Mouse (Mus musculus): ENCODE results near the gene Tmem183a. TPM values are rescaled to one million over a fixed set of nuclear protein-coding genes. Genes with fewer than 3 reads are reported as not detected.
A peak's percentile ranks its signal among the peaks of the same experiment; 100 is the strongest.

The Tmem183a gene
- total and polyA plus RNA-seq, 2 experiments from 2014 or later = 123 to 184 TPM

DNA sequence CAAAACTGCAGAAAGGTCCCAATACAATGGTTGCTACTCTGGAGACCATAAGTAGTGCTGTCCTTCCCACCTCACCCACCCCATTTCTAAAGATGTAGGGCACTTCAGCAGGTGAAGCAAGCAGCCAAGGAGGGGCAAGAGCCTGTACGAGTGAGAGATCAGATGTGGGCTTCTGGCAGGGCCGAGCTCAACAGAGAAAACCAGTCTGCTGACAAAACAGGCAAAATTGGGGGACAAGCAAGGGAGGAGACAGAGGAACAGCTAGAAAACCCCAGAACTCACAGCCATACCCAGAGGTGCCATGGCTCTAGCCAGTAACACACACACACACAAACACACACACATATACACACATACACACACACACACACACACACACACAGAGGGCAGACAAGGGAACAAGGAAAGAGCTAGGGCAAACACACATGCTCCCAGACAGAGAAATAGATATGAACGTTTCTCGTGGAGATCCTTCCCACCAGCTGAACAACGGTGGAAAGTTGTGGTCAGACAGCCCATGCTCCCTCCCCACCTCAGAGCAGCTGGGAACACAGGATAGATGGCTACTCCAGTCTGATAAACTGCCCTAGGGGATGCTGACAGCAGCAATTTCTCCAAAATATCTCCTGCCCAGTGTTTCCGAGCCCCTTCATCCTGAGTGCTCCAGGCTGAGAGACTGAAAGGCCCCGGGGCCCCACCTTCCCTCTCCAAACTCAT lies 27.5 kb downstream of the Tmem183a start:
- no peaks in the 10 kb centered on the region for H3K4me1 ChIP-seq (ENCODE audit: insufficient read depth)
- DNase-seq (no peak), ATAC-seq (no peak)
- no peak for TF ChIP-seq CTCF (IDR thresholded peaks at IDR 0.05; ENCODE audit: low read depth)
- no peaks in the 10 kb centered on the region for H3K36me3 ChIP-seq (ENCODE audit: insufficient read depth)
- H3K27me3 ChIP-seq (ENCODE audit: insufficient read depth, low read length) = no peaks in the 10 kb centered on the region
- no peaks in the 10 kb centered on the region for H3K9me3 ChIP-seq (ENCODE audit: low read length)
- H3K4me2 ChIP-seq (ENCODE audit: low read depth) = no peak overlapping the region
- H3K27ac ChIP-seq (ENCODE audit: low read depth, low read length) = no peak overlapping the region
- WGBS = 76% methylated on average over 7 of the region's 7 CpGs
- no peak overlapping the region for H3K9ac ChIP-seq
- H3K4me3 ChIP-seq (ENCODE audit: low read depth, low read length) = no peak overlapping the region

DNA sequence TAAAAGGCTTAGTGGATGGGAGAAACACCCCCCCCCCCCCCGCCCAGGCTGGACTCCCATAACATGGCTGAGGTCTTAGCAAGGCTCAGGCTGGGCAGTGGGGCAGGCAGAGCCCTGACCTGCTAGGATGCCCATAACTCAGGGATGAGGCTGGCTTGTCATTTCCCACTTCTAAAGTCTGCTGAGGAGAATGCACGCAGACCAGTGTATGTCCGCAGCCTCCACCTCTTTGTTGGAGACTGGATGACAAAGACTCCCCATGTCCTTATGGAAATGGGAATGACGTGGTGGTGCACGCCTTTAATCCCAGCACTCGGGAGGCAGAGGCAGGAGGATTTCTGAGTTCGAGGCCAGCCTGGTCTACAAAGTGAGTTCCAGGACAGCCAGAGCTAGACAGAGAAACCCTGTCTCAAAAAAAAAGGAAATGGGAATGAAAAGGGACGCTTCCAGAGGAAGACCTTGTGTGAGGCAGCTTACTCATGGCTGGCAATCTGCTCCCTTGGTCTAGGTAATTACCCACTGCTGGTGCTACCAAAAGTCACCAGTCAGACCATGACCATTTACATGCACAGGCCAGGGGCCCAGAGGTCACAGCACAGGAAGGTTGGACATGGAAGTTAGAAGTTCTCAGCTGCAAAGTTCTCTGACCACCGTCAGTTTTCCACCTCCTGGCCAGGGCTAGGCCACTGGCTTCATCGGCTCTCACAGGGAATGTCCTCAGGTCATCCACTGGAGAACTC lies 28.2 kb downstream of the Tmem183a start:
- Histone ChIP-seq H3K4me2 (ENCODE audit: low read depth) (no peak overlapping the region), H3K9ac (no peak overlapping the region), H3K27ac (ENCODE audit: low read depth, low read length) (no peak overlapping the region), H3K27me3 (ENCODE audit: insufficient read depth, low read length) (no peaks in the 10 kb centered on the region), H3K4me3 (ENCODE audit: low read depth, low read length) (no peak overlapping the region), H3K9me3 (ENCODE audit: low read length) (no peaks in the 10 kb centered on the region), H3K4me1 (ENCODE audit: insufficient read depth) (no peaks in the 10 kb centered on the region), H3K36me3 (ENCODE audit: insufficient read depth) (no peaks in the 10 kb centered on the region)
- 83% methylated on average over 10 of the region's 10 CpGs for WGBS
- no peak for DNase-seq
- ATAC-seq = no peak
- no peak for TF ChIP-seq CTCF (IDR thresholded peaks at IDR 0.05; ENCODE audit: low read depth)

DNA sequence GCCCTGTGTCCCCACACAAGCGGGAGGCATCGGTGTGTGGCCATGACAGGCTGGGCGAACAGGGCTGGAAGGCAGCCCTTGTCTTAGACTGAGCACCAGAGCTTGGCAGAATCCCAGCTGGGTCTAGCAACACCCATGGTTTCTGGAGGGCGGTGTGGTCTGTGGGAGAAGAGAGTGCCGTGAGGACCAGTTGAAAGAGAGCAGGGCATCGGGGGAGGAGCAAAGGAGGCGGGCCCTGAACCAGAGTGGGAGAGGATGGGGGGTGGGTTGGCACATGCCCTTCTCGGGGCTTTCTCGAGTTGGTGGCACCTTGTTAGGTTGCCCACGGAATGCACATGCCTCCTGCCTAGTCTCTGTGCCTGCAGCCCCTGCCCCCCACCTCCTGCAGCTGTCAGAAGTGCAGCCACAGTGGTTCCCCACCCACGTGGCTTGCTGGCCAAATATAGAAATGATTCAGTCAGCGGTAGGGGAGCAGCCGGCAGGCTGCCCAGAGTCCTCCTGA lies 29.0 kb downstream of the Tmem183a start, which contains the start of gene Ppfia4:
Gene Ppfia4, minus strand, starts transcription at position 159 of the 502 bp plus-strand sequence.
- Histone ChIP-seq H3K4me3 (ENCODE audit: low read depth, low read length) (no peak within 1 kb of the TSS), H3K36me3 (ENCODE audit: insufficient read depth) (no peaks in the 10 kb centered on the region), H3K27ac (ENCODE audit: low read depth, low read length) (no peak within 1 kb of the TSS), H3K9ac (no peak within 1 kb of the TSS), H3K27me3 (ENCODE audit: insufficient read depth, low read length) (no peaks in the 10 kb centered on the region), H3K9me3 (ENCODE audit: low read length) (no peaks in the 10 kb centered on the region), H3K4me2 (ENCODE audit: low read depth) (no peak within 1 kb of the TSS), H3K4me1 (ENCODE audit: insufficient read depth) (no peaks in the 10 kb centered on the region)
- DNase-seq (peak; percentile 67), ATAC-seq (peak; percentile 48)
- WGBS = 33% methylated on average over 13 of the region's 13 CpGs
- no peak for TF ChIP-seq CTCF (IDR thresholded peaks at IDR 0.05; ENCODE audit: low read depth)

DNA sequence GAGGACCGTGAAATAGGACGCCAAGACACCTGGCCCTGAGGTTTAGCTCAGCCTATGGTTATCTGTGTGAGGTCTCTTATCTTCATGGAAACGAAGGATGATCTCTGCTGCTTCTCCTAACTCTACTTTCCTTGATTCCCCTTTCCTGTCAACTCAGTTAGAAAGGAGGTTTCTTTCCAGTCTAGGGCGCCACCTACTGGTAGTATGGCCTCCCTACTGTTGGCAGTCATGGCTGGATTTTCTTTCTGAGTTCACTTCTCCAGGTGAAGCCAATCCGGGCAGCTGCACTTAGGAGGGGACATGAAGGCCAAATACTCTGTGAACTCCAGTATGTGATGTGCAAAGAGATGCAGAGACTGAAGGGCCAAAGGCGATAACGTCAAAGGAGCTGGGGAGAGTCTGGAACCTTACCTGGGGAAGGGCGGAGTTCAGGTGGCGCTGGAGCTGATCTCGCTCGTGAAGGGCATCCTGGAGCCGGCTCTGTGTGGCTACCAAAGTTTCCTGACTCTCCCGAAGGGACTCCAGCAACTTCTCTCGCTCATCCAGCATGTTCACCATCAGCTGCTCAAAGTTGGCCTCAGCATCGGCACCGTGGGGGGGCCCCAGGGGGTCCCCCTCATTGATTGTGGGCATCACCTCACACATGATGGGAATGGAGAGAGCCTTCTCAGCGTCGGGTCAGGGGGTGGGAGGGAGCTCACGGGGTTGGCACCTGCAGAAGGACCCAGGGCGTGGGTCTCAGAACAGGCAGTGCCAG lies 29.7 kb downstream of the Tmem183a start:
- H3K4me3 ChIP-seq (ENCODE audit: low read depth, low read length) = no peak overlapping the region
- no peak overlapping the region for H3K9ac ChIP-seq
- DNase-seq (peak; percentile 91), ATAC-seq (peak; percentile 34)
- no peaks in the 10 kb centered on the region for H3K9me3 ChIP-seq (ENCODE audit: low read length)
- peaks cover 6% of the 10 kb centered on the region; the same call in 1 of the 2 replicates for H3K36me3 ChIP-seq (ENCODE audit: insufficient read depth)
- peak; percentile 96 for TF ChIP-seq CTCF (IDR thresholded peaks at IDR 0.05; ENCODE audit: low read depth)
- H3K4me2 ChIP-seq (ENCODE audit: low read depth) = no peak overlapping the region
- no peak overlapping the region for H3K27ac ChIP-seq (ENCODE audit: low read depth, low read length)
- WGBS = 60% methylated on average over 20 of the region's 20 CpGs
- H3K4me1 ChIP-seq (ENCODE audit: insufficient read depth) = no peaks in the 10 kb centered on the region
- no peaks in the 10 kb centered on the region for H3K27me3 ChIP-seq (ENCODE audit: insufficient read depth, low read length)

DNA sequence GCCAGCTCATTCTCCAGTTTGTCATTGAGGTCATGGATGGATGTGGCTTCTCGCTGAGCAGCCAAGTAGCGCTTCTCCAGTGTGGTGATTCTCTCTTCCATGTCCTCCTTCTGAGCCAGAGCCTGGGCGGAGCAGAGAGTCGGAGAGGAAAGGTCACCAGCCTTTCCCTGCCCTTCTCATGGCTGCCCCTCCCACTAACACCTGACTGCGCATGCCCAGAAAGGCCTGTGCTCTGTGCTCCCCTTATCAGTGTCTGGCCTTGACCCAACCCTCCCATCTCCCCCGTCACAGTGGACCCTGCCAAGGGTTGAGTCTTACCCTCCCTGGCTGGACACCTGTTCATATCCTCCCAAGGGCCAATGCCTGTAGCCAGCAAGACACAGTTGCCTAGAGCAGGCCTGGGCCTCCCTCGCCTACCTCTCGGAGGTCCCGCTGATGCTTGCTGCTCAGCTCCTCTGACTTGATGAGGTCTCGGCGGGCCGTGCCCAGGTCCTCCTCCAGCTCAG lies 34.9 kb downstream of the Tmem183a start:
- WGBS = 95% methylated on average over 12 of the region's 12 CpGs
- Histone ChIP-seq H3K9ac (no peak overlapping the region), H3K27me3 (ENCODE audit: insufficient read depth, low read length) (no peaks in the 10 kb centered on the region), H3K4me2 (ENCODE audit: low read depth) (no peak overlapping the region), H3K36me3 (ENCODE audit: insufficient read depth) (peaks cover 13% of the 10 kb centered on the region), H3K9me3 (ENCODE audit: low read length) (no peaks in the 10 kb centered on the region), H3K4me1 (ENCODE audit: insufficient read depth) (no peaks in the 10 kb centered on the region), H3K4me3 (ENCODE audit: low read depth, low read length) (no peak overlapping the region), H3K27ac (ENCODE audit: low read depth, low read length) (no peak overlapping the region)
- DNase-seq (no peak), ATAC-seq (no peak)
- no peak for TF ChIP-seq CTCF (IDR thresholded peaks at IDR 0.05; ENCODE audit: low read depth)

DNA sequence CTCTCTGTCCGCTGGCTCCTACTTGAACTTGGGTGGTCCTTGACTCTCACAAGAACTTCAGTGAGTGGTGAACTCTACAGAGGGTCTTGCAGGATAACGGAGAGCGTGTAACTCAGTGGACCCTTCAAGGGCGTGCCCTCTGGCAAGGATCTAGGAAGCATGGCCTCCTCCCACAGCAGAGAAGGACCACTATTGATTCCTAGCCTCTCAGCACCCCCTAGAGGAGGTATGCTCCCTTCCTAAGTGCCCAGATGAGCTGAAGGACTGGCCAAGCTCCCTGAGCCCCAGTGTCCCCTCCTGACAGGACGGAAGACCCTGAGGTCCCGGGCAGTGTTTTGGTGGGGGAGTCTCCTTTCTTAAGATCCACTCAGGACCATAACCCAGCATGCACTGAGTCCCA lies 39.2 kb downstream of the Tmem183a start:
- Histone ChIP-seq H3K4me2 (ENCODE audit: low read depth) (no peak overlapping the region), H3K27ac (ENCODE audit: low read depth, low read length) (no peak overlapping the region), H3K36me3 (ENCODE audit: insufficient read depth) (peaks cover 17% of the 10 kb centered on the region), H3K27me3 (ENCODE audit: insufficient read depth, low read length) (no peaks in the 10 kb centered on the region), H3K9ac (no peak overlapping the region), H3K4me3 (ENCODE audit: low read depth, low read length) (no peak overlapping the region), H3K4me1 (ENCODE audit: insufficient read depth) (0 out of 2 replicates have a peak, but pooled peaks cover 4% of the 10 kb centered on the region), H3K9me3 (ENCODE audit: low read length) (no peaks in the 10 kb centered on the region)
- ATAC-seq (peak; percentile 58; the same call in 1 of the 2 replicates), DNase-seq (no peak)
- WGBS = 88% methylated on average over 6 of the region's 6 CpGs
- TF ChIP-seq CTCF (IDR thresholded peaks at IDR 0.05; ENCODE audit: low read depth) = peak; percentile 62
